Mouse (Mus musculus) forebrain, embryonic 15.5 days (tissue): ENCODE results near the gene Smpdl3a. TPM values are rescaled to one million over a fixed set of nuclear protein-coding genes. Genes with fewer than 3 reads are reported as not detected.

Experiments used
- ATAC-seq: fragments of 200-750 bp; cut with Nextera tagmentation; replicated peaks from 2 replicates; pipeline ENCODE4 v1.8.0; 2017; ENCODE audit warnings: mild to moderate bottlenecking, moderate TSS enrichment, moderate library complexity
- H3K27ac ChIP-seq: fragments of 300-500 bp; sonication (generic); replicated peaks from 2 replicates; pipeline ENCODE4 v1.5.1; 2015; ENCODE audit warnings: mild to moderate bottlenecking, inconsistent platforms
- H3K27me3 ChIP-seq: fragments of 300-500 bp; sonication (generic); 2 replicates; pipeline ENCODE4 v1.6.1; 2015; ENCODE audit warnings: inconsistent platforms
- H3K36me3 ChIP-seq: fragments of 300-500 bp; sonication (generic); 2 replicates; pipeline ENCODE4 v1.6.1; 2015; ENCODE audit warnings: mild to moderate bottlenecking, inconsistent platforms
- H3K4me1 ChIP-seq: fragments of 300-500 bp; sonication (generic); 2 replicates; pipeline ENCODE4 v1.6.1; 2015; ENCODE audit warnings: inconsistent platforms
- H3K4me2 ChIP-seq: fragments of 300-500 bp; sonication (generic); replicated peaks from 2 replicates; pipeline ENCODE4 v1.6.1; 2015; ENCODE audit warnings: mild to moderate bottlenecking, inconsistent platforms
- H3K4me3 ChIP-seq: fragments of 300-500 bp; sonication (generic); 2 replicates; pipeline ENCODE4 v1.5.1; 2015; ENCODE audit warnings: mild to moderate bottlenecking, inconsistent platforms
- H3K9ac ChIP-seq: fragments of 300-500 bp; sonication (generic); replicated peaks from 2 replicates; pipeline ENCODE4 v1.6.1; 2015; ENCODE audit warnings: mild to moderate bottlenecking, inconsistent platforms
- H3K9me3 ChIP-seq: fragments of 300-500 bp; sonication (generic); 2 replicates; pipeline ENCODE4 v1.6.1; 2016; ENCODE audit warnings: inconsistent platforms
- WGBS: fragments of 180-500 bp; shearing (Covaris S2); methylation state at CpG from one replicate; pipeline ENCODE4 v1.1.7; 2015; ENCODE audit warnings: mixed read lengths; 5-methylcytosine and 5-hydroxymethylcytosine counted together
- polyA plus RNA-seq: library from polyadenylated mRNA; unstranded; fragments of >200 nt; fragmentation: Nextera tagmentation; extraction: Ambion mirVana; gene quantifications from 2 replicates; pipeline ENCODE4 v1.2.1, GENCODE M21; 2015

Smpdl3a gene
- polyA plus RNA-seq: 13.1 and 15.9 TPM in 2 replicates

- Histone ChIP-seq H3K9ac (peak within 1 kb of the TSS; percentile 73), H3K4me2 (peak within 1 kb of the TSS; percentile 99), H3K9me3 (0 out of 2 replicates have a peak, but pooled peaks cover 3% of the 10 kb centered on the region), H3K27ac (peak within 1 kb of the TSS; percentile 68), H3K27me3 (no peaks in the 10 kb centered on the region), H3K4me3 (peak within 1 kb of the TSS; percentile 67), H3K4me1 (peaks cover 20% of the 10 kb centered on the region), H3K36me3 (peaks cover 3% of the 10 kb centered on the region; the same call in 1 of the 2 replicates)
- 81% methylated on average over 7 of the region's 7 CpGs for WGBS
- no peak for ATAC-seq
Measured at GRCm38 (mm10) chr10:57794018-57794417, at the start of gene Smpdl3a. Gene Smpdl3a (plus strand): TSS chr10:57794335.

GRCm38 (mm10) chr10:57745452-57745851, 48.7 kb upstream of the Smpdl3a start:
- ATAC-seq: no peak
- Histone ChIP-seq H3K27me3 (no peaks in the 10 kb centered on the region), H3K9ac (no peak overlapping the region), H3K4me1 (peaks cover 9% of the 10 kb centered on the region; the same call in 1 of the 2 replicates), H3K9me3 (no peaks in the 10 kb centered on the region), H3K27ac (no peak overlapping the region), H3K4me2 (no peak overlapping the region), H3K4me3 (no peak overlapping the region), H3K36me3 (no peaks in the 10 kb centered on the region)

- no peaks in the 10 kb centered on the region for H3K36me3 ChIP-seq
- H3K9me3 ChIP-seq: no peaks in the 10 kb centered on the region
- no peak overlapping the region for H3K4me3 ChIP-seq
- H3K27ac ChIP-seq: no peak overlapping the region
- H3K9ac ChIP-seq: no peak overlapping the region
- H3K4me2 ChIP-seq: no peak overlapping the region
- ATAC-seq: no peak
- H3K27me3 ChIP-seq: no peaks in the 10 kb centered on the region
- 0 out of 2 replicates have a peak, but pooled peaks cover 3% of the 10 kb centered on the region for H3K4me1 ChIP-seq
Measured at GRCm38 (mm10) chr10:57747127-57747526, 47.0 kb upstream of the Smpdl3a start.

- no peaks in the 10 kb centered on the region for H3K27me3 ChIP-seq
- H3K4me1 ChIP-seq: no peaks in the 10 kb centered on the region
- H3K9me3 ChIP-seq: no peaks in the 10 kb centered on the region
- ATAC-seq: no peak
- H3K4me3 ChIP-seq: no peak overlapping the region
- H3K9ac ChIP-seq: no peak overlapping the region
- 93% methylated on average over 1 of the region's 1 CpGs for WGBS
- no peak overlapping the region for H3K4me2 ChIP-seq
- H3K27ac ChIP-seq: no peak overlapping the region
- H3K36me3 ChIP-seq: no peaks in the 10 kb centered on the region
Measured at GRCm38 (mm10) chr10:57753343-57753742, 40.8 kb upstream of the Smpdl3a start.

- Histone ChIP-seq H3K4me2 (no peak overlapping the region), H3K9me3 (no peaks in the 10 kb centered on the region; the same call in 1 of the 2 replicates), H3K27me3 (no peaks in the 10 kb centered on the region), H3K36me3 (no peaks in the 10 kb centered on the region), H3K27ac (no peak overlapping the region), H3K4me3 (no peak overlapping the region), H3K4me1 (no peaks in the 10 kb centered on the region), H3K9ac (no peak overlapping the region)
- no peak for ATAC-seq
- WGBS: 94% methylated on average over 2 of the region's 2 CpGs
Measured at GRCm38 (mm10) chr10:57755201-57755736, 38.9 kb upstream of the Smpdl3a start.

- no peaks in the 10 kb centered on the region for H3K36me3 ChIP-seq
- no peak overlapping the region for H3K4me3 ChIP-seq
- no peak overlapping the region for H3K9ac ChIP-seq
- no peaks in the 10 kb centered on the region; the same call in 1 of the 2 replicates for H3K9me3 ChIP-seq
- H3K4me1 ChIP-seq: no peaks in the 10 kb centered on the region
- WGBS: 94% methylated on average over 2 of the region's 2 CpGs
- H3K27ac ChIP-seq: no peak overlapping the region
- no peak overlapping the region for H3K4me2 ChIP-seq
- H3K27me3 ChIP-seq: no peaks in the 10 kb centered on the region
- ATAC-seq: no peak
Measured at GRCm38 (mm10) chr10:57758999-57759398, 35.1 kb upstream of the Smpdl3a start.

- 79% methylated on average over 3 of the region's 3 CpGs for WGBS
- Histone ChIP-seq H3K36me3 (no peaks in the 10 kb centered on the region), H3K4me3 (no peak overlapping the region), H3K27ac (no peak overlapping the region), H3K9ac (no peak overlapping the region), H3K27me3 (no peaks in the 10 kb centered on the region), H3K9me3 (no peaks in the 10 kb centered on the region; the same call in 1 of the 2 replicates), H3K4me2 (no peak overlapping the region), H3K4me1 (no peaks in the 10 kb centered on the region)
- ATAC-seq: no peak
Measured at GRCm38 (mm10) chr10:57760694-57761093, 33.4 kb upstream of the Smpdl3a start.

GRCm38 (mm10) chr10:57763044-57763443, 31.1 kb upstream of the Smpdl3a start:
- Histone ChIP-seq H3K27ac (no peak overlapping the region), H3K9me3 (no peaks in the 10 kb centered on the region; the same call in 1 of the 2 replicates), H3K4me3 (no peak overlapping the region), H3K27me3 (no peaks in the 10 kb centered on the region), H3K4me2 (no peak overlapping the region), H3K9ac (no peak overlapping the region), H3K4me1 (no peaks in the 10 kb centered on the region), H3K36me3 (no peaks in the 10 kb centered on the region)
- no peak for ATAC-seq
- WGBS: 23% methylated on average over 1 of the region's 1 CpGs

GRCm38 (mm10) chr10:57783289-57784130, 10.6 kb upstream of the Smpdl3a start:
- ATAC-seq: peak; percentile 83
- 3% methylated on average over 13 of the region's 13 CpGs for WGBS

GRCm38 (mm10) chr10:57784131-57784875, 9.8 kb upstream of the Smpdl3a start:
- ATAC-seq: peak; percentile 89

More at GRCm38 (mm10) chr10:57783289-57784130, 10.6 kb upstream of the Smpdl3a start:
- Histone ChIP-seq H3K36me3 (no peaks in the 10 kb centered on the region), H3K9me3 (no peaks in the 10 kb centered on the region), H3K9ac (peak overlapping the region; percentile 30; the same call in 1 of the 2 replicates), H3K27ac (peak overlapping the region; percentile 88), H3K4me2 (peak overlapping the region; percentile 48), H3K4me1 (peaks cover 38% of the 10 kb centered on the region), H3K4me3 (peak overlapping the region; percentile 7; the same call in 1 of the 2 replicates), H3K27me3 (no peaks in the 10 kb centered on the region)

GRCm38 (mm10) chr10:57784876-57785150, 9.3 kb upstream of the Smpdl3a start, which contains the start of gene Fabp7:
Gene Fabp7 (plus strand): TSS chr10:57784881.
- no peaks in the 10 kb centered on the region for H3K27me3 ChIP-seq
- peak within 1 kb of the TSS; percentile 39 for H3K4me3 ChIP-seq
- ATAC-seq: no peak; the same call in 1 of the 2 replicates
- WGBS: 2% methylated on average over 7 of the region's 7 CpGs
- peaks cover 38% of the 10 kb centered on the region for H3K4me1 ChIP-seq
- no peaks in the 10 kb centered on the region for H3K9me3 ChIP-seq
- peak within 1 kb of the TSS; percentile 45 for H3K9ac ChIP-seq
- peak within 1 kb of the TSS; percentile 48 for H3K4me2 ChIP-seq
- H3K27ac ChIP-seq: peak within 1 kb of the TSS; percentile 88
- H3K36me3 ChIP-seq: no peaks in the 10 kb centered on the region

More at GRCm38 (mm10) chr10:57784131-57784875, 9.8 kb upstream of the Smpdl3a start:
- H3K36me3 ChIP-seq: no peaks in the 10 kb centered on the region
- peaks cover 38% of the 10 kb centered on the region for H3K4me1 ChIP-seq
- no peaks in the 10 kb centered on the region for H3K9me3 ChIP-seq
- H3K4me2 ChIP-seq: peak overlapping the region; percentile 48
- H3K4me3 ChIP-seq: peak overlapping the region; percentile 39
- 2% methylated on average over 7 of the region's 7 CpGs for WGBS
- H3K27me3 ChIP-seq: no peaks in the 10 kb centered on the region
- H3K27ac ChIP-seq: peak overlapping the region; percentile 88
- peak overlapping the region; percentile 45 for H3K9ac ChIP-seq

- no peaks in the 10 kb centered on the region for H3K27me3 ChIP-seq
- peak overlapping the region; percentile 39 for H3K4me3 ChIP-seq
- H3K4me1 ChIP-seq: peaks cover 38% of the 10 kb centered on the region
- H3K9ac ChIP-seq: peak overlapping the region; percentile 45
- WGBS: 16% methylated on average over 2 of the region's 2 CpGs
- ATAC-seq: no peak
- H3K4me2 ChIP-seq: peak overlapping the region; percentile 48
- H3K27ac ChIP-seq: peak overlapping the region; percentile 88
- no peaks in the 10 kb centered on the region for H3K36me3 ChIP-seq
- H3K9me3 ChIP-seq: no peaks in the 10 kb centered on the region
Measured at GRCm38 (mm10) chr10:57785552-57785951, 8.6 kb upstream of the Smpdl3a start.
